In genomic region chr11:101982981-101983411, GRCm38 (mm10) we compare ENCODE assay signal across 7 mouse cellular contexts. TPM values are rescaled to one million over a fixed set of nuclear protein-coding genes. Genes with fewer than 3 reads are reported as not detected.
A peak's percentile ranks its signal among the peaks of the same experiment; 100 is the strongest.
DNase-seq lines count a peak whose midpoint lies in the region; ATAC-seq and TF ChIP-seq lines count a peak whose summit lies in the region.

No protein-coding gene starts in this region.

- no peak overlapping the region for H3K27ac ChIP-seq in neural tube, embryonic 12.5 days
- H3K27ac ChIP-seq in heart, embryonic 15.5 days, result peak overlapping the region; percentile 93
- H3K27ac ChIP-seq in limb, embryonic 12.5 days, result no peak overlapping the region
- H3K27ac ChIP-seq in stomach, postnatal 0 days (replicated peaks), result peak overlapping the region; percentile 40; the same call in 1 of the 2 replicates

- no peaks in the 10 kb centered on the region for H3K9me3 ChIP-seq in neural tube, embryonic 12.5 days
- H3K9me3 ChIP-seq in heart, embryonic 15.5 days (replicated peaks), result no peaks in the 10 kb centered on the region
- H3K9me3 ChIP-seq in limb, embryonic 12.5 days, result no peaks in the 10 kb centered on the region
- H3K9me3 ChIP-seq in stomach, postnatal 0 days (ENCODE audit: control insufficient read depth, low read length), result no peaks in the 10 kb centered on the region

- WGBS in neural tube, embryonic 12.5 days, result 70% methylated on average over 6 of the region's 6 CpGs
- WGBS in heart, embryonic 15.5 days, result 45% methylated on average over 6 of the region's 6 CpGs
- WGBS in limb, embryonic 12.5 days, result 51% methylated on average over 6 of the region's 6 CpGs
- 66% methylated on average over 6 of the region's 6 CpGs for WGBS in stomach, postnatal 0 days

- no peak overlapping the region for H3K4me3 ChIP-seq in neural tube, embryonic 12.5 days
- peak overlapping the region; percentile 61 for H3K4me3 ChIP-seq in heart, embryonic 15.5 days
- no peak overlapping the region for H3K4me3 ChIP-seq in limb, embryonic 12.5 days (replicated peaks)
- H3K4me3 ChIP-seq in stomach, postnatal 0 days (ENCODE audit: low read depth, low read length), result no peak overlapping the region

- no peak for TF ChIP-seq CTCF in stomach, postnatal 0 days (IDR thresholded peaks at IDR 0.05; ENCODE audit: low read depth)

- no peaks in the 10 kb centered on the region for H3K27me3 ChIP-seq in neural tube, embryonic 12.5 days (replicated peaks)
- H3K27me3 ChIP-seq in heart, embryonic 15.5 days, result no peaks in the 10 kb centered on the region
- H3K27me3 ChIP-seq in limb, embryonic 12.5 days, result peaks cover 14% of the 10 kb centered on the region
- no peaks in the 10 kb centered on the region for H3K27me3 ChIP-seq in stomach, postnatal 0 days (ENCODE audit: control insufficient read depth, insufficient read depth, low read length)

- peak overlapping the region; percentile 99 for H3K4me2 ChIP-seq in neural tube, embryonic 12.5 days (replicated peaks)
- H3K4me2 ChIP-seq in heart, embryonic 15.5 days, result peak overlapping the region; percentile 88
- H3K4me2 ChIP-seq in limb, embryonic 12.5 days, result peak overlapping the region; percentile 100
- peak overlapping the region; percentile 100 for H3K4me2 ChIP-seq in stomach, postnatal 0 days (replicated peaks; ENCODE audit: low read depth)

- no peak for TF ChIP-seq EP300 in stomach, postnatal 0 days (optimal IDR thresholded peaks at IDR 0.05)

- H3K9ac ChIP-seq in neural tube, embryonic 12.5 days, result peak overlapping the region; percentile 3; the same call in 1 of the 2 replicates
- H3K9ac ChIP-seq in heart, embryonic 15.5 days, result peak overlapping the region; percentile 35
- H3K9ac ChIP-seq in limb, embryonic 12.5 days (replicated peaks), result no peak overlapping the region
- no peak overlapping the region for H3K9ac ChIP-seq in stomach, postnatal 0 days (ENCODE audit: low read length)

- DNase-seq in neural tube, embryonic 10.5 days (ENCODE audit: extremely low spot score, low spot score), result no peak
- DNase-seq in stomach, postnatal 0 days (ENCODE audit: low spot score), result no peak
- DNase-seq in layer of hippocampus, postnatal 36 days, result no peak
- no peak for DNase-seq in spleen, postnatal 4 days (ENCODE audit: low spot score in 2 of 2)

- H3K4me1 ChIP-seq in neural tube, embryonic 12.5 days, result peaks cover 14% of the 10 kb centered on the region
- H3K4me1 ChIP-seq in heart, embryonic 15.5 days (replicated peaks), result peaks cover 34% of the 10 kb centered on the region
- H3K4me1 ChIP-seq in limb, embryonic 12.5 days (replicated peaks), result peaks cover 23% of the 10 kb centered on the region
- H3K4me1 ChIP-seq in stomach, postnatal 0 days (replicated peaks; ENCODE audit: control insufficient read depth, insufficient read depth), result 0 out of 2 replicates have a peak, but pooled peaks cover 2% of the 10 kb centered on the region

- H3K36me3 ChIP-seq in neural tube, embryonic 12.5 days, result no peaks in the 10 kb centered on the region
- H3K36me3 ChIP-seq in heart, embryonic 15.5 days, result peaks cover 20% of the 10 kb centered on the region; the same call in 1 of the 2 replicates
- H3K36me3 ChIP-seq in limb, embryonic 12.5 days, result no peaks in the 10 kb centered on the region
- peaks cover 5% of the 10 kb centered on the region; the same call in 1 of the 2 replicates for H3K36me3 ChIP-seq in stomach, postnatal 0 days (ENCODE audit: control insufficient read depth, insufficient read depth, low read length)

- ATAC-seq in neural tube, embryonic 12.5 days (ENCODE audit: low FRiP score, low read depth), result no peak
- ATAC-seq in heart, embryonic 15.5 days (replicated peaks; ENCODE audit: insufficient number of reproducible peaks, insufficient read depth, low FRiP score, low read depth), result no peak
- no peak for ATAC-seq in limb, embryonic 12.5 days (ENCODE audit: insufficient number of reproducible peaks, insufficient read depth, low FRiP score, low TSS enrichment, low read depth)
- no peak for ATAC-seq in stomach, postnatal 0 days (ENCODE audit: low FRiP score, low TSS enrichment)

RNA-seq across cellular contexts. Expression of gene Cfap97d1, which starts 1.1 kb away (rescaled TPM):
- not detected in 2 replicates for polyA plus RNA-seq in neural tube, embryonic 12.5 days (2016; fragmentation: Nextera tagmentation; extraction: Ambion mirVana)
- polyA plus RNA-seq in heart, embryonic 15.5 days (2015; fragmentation: Nextera tagmentation; extraction: Ambion mirVana), result not detected in 2 replicates
- not detected in 2 replicates for polyA plus RNA-seq in limb, embryonic 12.5 days (2016; fragmentation: Nextera tagmentation; extraction: Ambion mirVana)
- polyA plus RNA-seq in stomach, postnatal 0 days (2015; fragmentation: Nextera tagmentation; extraction: Ambion mirVana), result not detected in 2 replicates
- total RNA-seq in layer of hippocampus, postnatal 36 days (2021), result not detected

RNA-seq across cellular contexts. Expression of gene Dusp3, which starts 3.8 kb away (rescaled TPM):
- 13.0 and 15.6 TPM in 2 replicates for polyA plus RNA-seq in neural tube, embryonic 12.5 days (2016; fragmentation: Nextera tagmentation; extraction: Ambion mirVana)
- 50.4 and 56.7 TPM in 2 replicates for polyA plus RNA-seq in heart, embryonic 15.5 days (2015; fragmentation: Nextera tagmentation; extraction: Ambion mirVana)
- polyA plus RNA-seq in limb, embryonic 12.5 days (2016; fragmentation: Nextera tagmentation; extraction: Ambion mirVana), result 11.2 and 11.6 TPM in 2 replicates
- polyA plus RNA-seq in stomach, postnatal 0 days (2015; fragmentation: Nextera tagmentation; extraction: Ambion mirVana), result 21.7 and 22.8 TPM in 2 replicates
- 100 to 1,000 TPM; 138 to 158 TPM for total RNA-seq in layer of hippocampus, postnatal 36 days (2021)

RNA-seq across cellular contexts. Expression of gene Sost, which starts 16.2 kb away (rescaled TPM):
- 0.20 and 0.22 TPM in 2 replicates for polyA plus RNA-seq in neural tube, embryonic 12.5 days (2016; fragmentation: Nextera tagmentation; extraction: Ambion mirVana)
- 3.9 and 4.4 TPM in 2 replicates for polyA plus RNA-seq in heart, embryonic 15.5 days (2015; fragmentation: Nextera tagmentation; extraction: Ambion mirVana)
- 1.1 and 1.2 TPM in 2 replicates for polyA plus RNA-seq in limb, embryonic 12.5 days (2016; fragmentation: Nextera tagmentation; extraction: Ambion mirVana)
- 0.08 TPM in 1 of 2 replicates, not detected in the other for polyA plus RNA-seq in stomach, postnatal 0 days (2015; fragmentation: Nextera tagmentation; extraction: Ambion mirVana)
- not detected for total RNA-seq in layer of hippocampus, postnatal 36 days (2021)

RNA-seq across cellular contexts. Expression of gene Mpp3, which starts 45.3 kb away (rescaled TPM):
- 45.2 and 47.2 TPM in 2 replicates for polyA plus RNA-seq in neural tube, embryonic 12.5 days (2016; fragmentation: Nextera tagmentation; extraction: Ambion mirVana)
- polyA plus RNA-seq in heart, embryonic 15.5 days (2015; fragmentation: Nextera tagmentation; extraction: Ambion mirVana), result 2.9 and 3.6 TPM in 2 replicates
- polyA plus RNA-seq in limb, embryonic 12.5 days (2016; fragmentation: Nextera tagmentation; extraction: Ambion mirVana), result 13.7 and 16.3 TPM in 2 replicates
- polyA plus RNA-seq in stomach, postnatal 0 days (2015; fragmentation: Nextera tagmentation; extraction: Ambion mirVana), result 3.3 and 3.4 TPM in 2 replicates
- total RNA-seq in layer of hippocampus, postnatal 36 days (2021), result 10 to 100 TPM; 88.5 to 90.2 TPM

RNA-seq across cellular contexts. Expression of gene Cd300lg, which starts 58.3 kb away (rescaled TPM):
- 0.46 and 0.49 TPM in 2 replicates for polyA plus RNA-seq in neural tube, embryonic 12.5 days (2016; fragmentation: Nextera tagmentation; extraction: Ambion mirVana)
- 7.2 and 8.4 TPM in 2 replicates for polyA plus RNA-seq in heart, embryonic 15.5 days (2015; fragmentation: Nextera tagmentation; extraction: Ambion mirVana)
- polyA plus RNA-seq in limb, embryonic 12.5 days (2016; fragmentation: Nextera tagmentation; extraction: Ambion mirVana), result 0.40 and 0.70 TPM in 2 replicates
- 3.0 and 3.4 TPM in 2 replicates for polyA plus RNA-seq in stomach, postnatal 0 days (2015; fragmentation: Nextera tagmentation; extraction: Ambion mirVana)
- not detected for total RNA-seq in layer of hippocampus, postnatal 36 days (2021)

Comparison
In these comparisons a context has a peak if more than half of its experiments do, and no peak if none do; other contexts are left out.
1. H3K27ac ChIP-seq: peak in heart, embryonic 15.5 days (single experiment) and stomach, postnatal 0 days (single experiment); none in neural tube, embryonic 12.5 days (single experiment) and limb, embryonic 12.5 days (single experiment).
2. H3K9ac ChIP-seq: peak in neural tube, embryonic 12.5 days (single experiment) and heart, embryonic 15.5 days (single experiment); none in limb, embryonic 12.5 days (single experiment) and stomach, postnatal 0 days (single experiment).
3. Peak in every context shown above with its lines, with median percentiles within 50 percentile points of each other: H3K4me2 ChIP-seq.